Mouse (Mus musculus): ENCODE data around the gene Nit1.
"Not testable (repeated sequence)": the region's sequence is repeated elsewhere in the genome, so short reads cannot be mapped to it uniquely, and the experiment has no call there.

The Nit1 gene

DNA sequence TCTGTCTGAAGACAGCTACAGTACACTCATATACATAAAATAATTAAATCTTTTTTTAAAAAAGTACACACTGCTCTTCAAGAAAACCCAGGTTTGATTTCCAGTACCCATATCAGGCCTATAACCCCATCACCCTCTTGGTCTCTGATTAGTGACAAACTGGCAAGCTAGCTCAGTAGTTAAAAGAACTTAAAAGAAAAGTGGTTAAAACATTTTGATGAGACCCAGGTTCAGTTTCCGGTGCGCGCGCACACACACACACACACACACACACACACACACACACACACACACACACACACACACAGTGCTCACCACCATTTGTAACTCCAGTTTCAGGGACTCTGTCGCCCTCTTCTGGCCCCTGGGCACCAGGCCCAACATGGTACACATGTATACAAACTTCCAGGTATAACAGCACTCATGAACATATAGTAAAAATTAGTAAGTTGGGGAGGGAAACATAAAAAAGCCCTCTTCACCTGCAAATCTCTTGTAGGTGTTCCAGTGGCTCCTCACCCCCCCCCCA, 10.4 kb upstream of the Nit1 start:
- no peak for DNase-seq (ENCODE audit: extremely low read depth, insufficient read length, low spot score)

- DNase-seq (ENCODE audit: extremely low read depth, insufficient read length, low spot score): no peak
These were observed 3.8 kb upstream of the Nit1 start for GRCm38 (mm10) chr1:171349210-171349609.

DNA sequence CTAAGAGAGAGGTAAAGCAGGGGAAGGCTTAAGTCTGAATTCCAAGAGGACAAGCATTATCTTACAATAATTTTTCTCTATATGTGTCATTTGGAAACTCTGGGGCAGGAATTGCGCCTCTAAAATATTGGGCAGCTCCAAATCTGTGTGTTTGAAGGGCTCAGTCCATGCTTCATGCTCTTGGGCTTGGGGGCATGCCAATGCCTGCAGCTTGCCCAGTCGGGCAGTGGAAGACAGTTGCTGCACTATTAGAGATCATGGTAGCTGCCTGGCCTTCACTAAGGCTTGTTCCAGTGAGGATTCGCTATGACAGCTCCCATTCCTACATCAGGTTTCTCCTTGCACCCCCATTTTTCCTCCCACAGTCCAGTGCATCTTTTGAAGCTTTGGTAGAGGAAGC, 3.2 kb upstream of the Nit1 start:
- DNase-seq (ENCODE audit: extremely low read depth, insufficient read length, low spot score): no peak

GRCm38 (mm10) chr1:171346095-171346450, 627 bp upstream of the Nit1 start:
- DNase-seq (ENCODE audit: extremely low read depth, insufficient read length, low spot score): no peak

GRCm38 (mm10) chr1:171344715-171345114, 731 bp downstream of the Nit1 start:
- no peak for DNase-seq (ENCODE audit: extremely low read depth, insufficient read length, low spot score)

DNA sequence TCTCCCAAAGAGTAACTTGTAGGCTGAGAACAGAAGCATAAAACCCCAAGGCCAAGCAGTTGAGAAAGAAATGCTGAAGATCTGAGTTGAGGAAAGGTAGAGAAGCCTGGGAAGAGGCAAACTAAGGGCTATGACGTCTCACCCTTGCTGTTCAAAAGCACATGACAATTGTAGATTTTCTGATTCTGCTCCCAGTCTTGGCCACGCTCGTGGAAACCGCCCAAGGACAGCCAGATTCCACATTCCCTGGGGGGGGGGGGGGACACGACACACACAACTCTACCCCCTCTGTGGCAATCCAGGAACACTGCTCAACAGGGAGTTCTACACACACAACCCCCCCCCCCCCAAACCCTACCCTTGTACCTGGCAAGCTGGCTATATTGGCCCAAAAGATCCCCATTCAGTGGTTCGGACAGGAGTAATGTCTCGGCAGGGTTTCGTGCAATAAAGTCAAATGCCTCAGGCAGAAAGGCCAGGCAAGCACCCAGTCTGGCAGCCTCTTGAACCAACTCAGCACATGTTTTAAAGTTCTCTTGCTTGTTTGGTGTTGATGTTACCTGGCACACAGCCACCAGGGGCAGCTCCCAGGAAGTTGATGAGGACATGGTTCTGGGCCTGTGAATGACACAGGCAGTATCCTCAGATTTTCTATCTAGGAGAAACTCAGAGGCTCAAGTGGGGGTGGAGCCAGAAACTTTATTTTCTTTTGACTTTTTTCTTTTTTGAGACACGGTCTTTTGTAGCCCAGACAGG, 1.3 kb downstream of the Nit1 start:
- DNase-seq (ENCODE audit: extremely low read depth, insufficient read length, low spot score): no peak

- DNase-seq (ENCODE audit: extremely low read depth, insufficient read length, low spot score): no peak
These were observed 2.9 kb downstream of the Nit1 start for GRCm38 (mm10) chr1:171342262-171343207.

- no peak for DNase-seq (ENCODE audit: extremely low read depth, insufficient read length, low spot score)
These were observed 15.3 kb downstream of the Nit1 start for GRCm38 (mm10) chr1:171330216-171330560.

- no peak for DNase-seq (ENCODE audit: extremely low read depth, insufficient read length, low spot score)
These were observed 15.8 kb downstream of the Nit1 start for GRCm38 (mm10) chr1:171329433-171330215.

DNA sequence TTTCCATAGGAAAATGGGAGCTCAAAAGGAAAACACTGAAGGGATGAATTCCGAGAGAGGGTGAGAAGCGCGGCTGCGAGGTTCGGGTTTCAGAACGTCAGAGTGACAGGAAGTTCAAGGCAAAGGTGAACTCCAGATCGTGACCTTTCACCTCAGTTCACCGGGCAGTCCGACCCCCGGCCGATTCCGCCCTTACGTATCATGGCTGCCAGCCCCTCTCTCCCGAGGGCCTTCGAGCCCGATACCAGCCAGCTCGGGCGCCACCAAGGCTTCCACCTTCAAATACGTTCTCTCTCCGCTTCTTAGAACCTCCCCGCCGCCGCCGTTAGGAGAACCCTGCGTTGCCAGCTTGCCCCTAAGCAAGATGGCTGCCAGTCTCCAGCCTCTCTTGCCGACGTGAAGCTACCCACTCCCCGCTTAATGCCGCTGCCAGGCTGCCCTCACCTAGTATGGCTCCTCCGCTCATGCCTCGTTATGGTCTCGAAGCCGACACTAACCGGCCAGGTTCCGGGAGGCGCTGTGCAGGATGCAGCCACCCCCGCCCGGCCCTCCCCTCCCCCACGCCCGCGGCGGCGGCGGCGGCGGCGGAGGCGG, 16.5 kb downstream of the Nit1 start, which contains the start of gene Dedd:
Dedd (plus strand) TSS at position 307 of the 594 bp plus-strand sequence.
- peak; percentile 92 for DNase-seq (ENCODE audit: extremely low read depth, insufficient read length, low spot score)

DNA sequence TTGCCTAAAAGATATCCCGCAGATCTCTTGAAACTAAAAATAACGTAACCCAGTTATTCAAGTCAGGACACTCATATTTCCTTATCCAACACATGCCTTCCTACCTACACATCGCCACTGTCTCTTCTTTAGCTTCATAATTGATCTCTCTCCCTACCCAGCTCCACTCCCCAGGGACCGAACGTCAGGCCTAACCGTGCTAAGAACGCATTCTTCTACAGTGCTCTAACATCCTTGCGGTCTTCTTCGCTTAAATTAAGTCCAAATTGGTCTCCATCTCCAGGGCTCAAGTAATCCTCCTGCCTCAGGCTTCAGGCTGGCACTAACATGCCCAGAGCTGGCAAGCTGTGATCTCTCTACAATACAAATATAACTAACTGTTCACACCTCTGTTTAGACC, 17.2 kb downstream of the Nit1 start:
- DNase-seq (ENCODE audit: extremely low read depth, insufficient read length, low spot score): peak; percentile 19

DNA sequence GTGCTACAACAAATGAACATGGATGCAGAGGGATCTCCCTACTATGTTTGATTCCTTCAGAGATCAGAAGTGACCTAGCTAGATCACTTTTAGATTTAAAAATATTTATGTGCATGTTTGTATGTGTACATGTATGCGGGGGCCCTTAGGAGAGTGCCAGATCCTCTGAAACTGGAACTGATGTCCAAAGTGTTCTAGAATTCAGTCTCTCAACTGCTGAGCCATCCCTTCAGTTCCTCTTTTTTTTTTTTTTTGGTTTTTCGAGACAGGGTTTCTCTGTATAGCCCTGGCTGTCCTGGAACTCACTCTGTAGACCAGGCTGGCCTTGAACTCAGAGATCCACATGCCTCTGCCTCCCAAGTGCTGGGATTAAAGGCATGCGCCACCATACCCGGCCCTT, 18.9 kb downstream of the Nit1 start:
- not testable (repeated sequence) for DNase-seq (ENCODE audit: extremely low read depth, insufficient read length, low spot score)

GRCm38 (mm10) chr1:171325571-171325970, 19.9 kb downstream of the Nit1 start:
- DNase-seq (ENCODE audit: extremely low read depth, insufficient read length, low spot score): no peak

DNA sequence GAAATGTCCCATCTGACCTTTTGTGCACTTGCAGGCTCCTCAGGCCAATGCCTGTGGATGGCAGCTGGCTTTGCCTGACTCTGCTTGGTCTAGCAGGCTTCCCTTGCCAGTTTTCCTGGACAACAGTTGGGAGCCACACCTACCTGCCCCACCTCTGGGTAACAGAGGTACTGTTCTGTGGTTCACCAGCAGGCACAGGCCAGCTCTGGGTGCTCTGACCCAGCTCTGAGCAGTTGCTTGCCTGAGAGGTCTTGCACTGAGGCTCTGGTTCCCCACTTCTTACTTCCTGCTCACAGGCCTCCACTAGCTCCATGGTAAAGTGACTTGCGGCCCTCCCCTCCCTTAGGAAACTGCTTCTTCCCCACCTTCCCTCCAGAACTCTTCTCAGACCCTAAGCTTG, 23.4 kb downstream of the Nit1 start:
- DNase-seq (ENCODE audit: extremely low read depth, insufficient read length, low spot score): no peak

DNA sequence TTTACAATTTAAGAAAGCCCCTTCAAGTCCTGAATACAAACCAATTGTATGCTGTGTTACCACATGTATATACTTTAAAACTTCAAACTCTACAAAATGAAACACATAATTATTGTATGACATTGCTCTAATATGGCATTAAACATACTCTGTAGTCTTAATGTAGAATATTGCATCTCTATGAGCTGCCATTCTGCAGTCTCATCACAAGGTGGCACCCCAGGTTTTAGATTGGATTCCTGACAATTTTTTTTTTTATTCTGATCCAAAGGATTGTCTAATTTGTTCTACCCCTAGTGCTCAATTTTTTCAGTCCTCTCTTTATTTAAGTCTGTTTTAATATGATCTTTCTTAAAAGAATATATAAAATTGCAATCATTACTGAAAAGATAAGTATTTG, 24.0 kb downstream of the Nit1 start:
- DNase-seq (ENCODE audit: extremely low read depth, insufficient read length, low spot score): no peak

DNA sequence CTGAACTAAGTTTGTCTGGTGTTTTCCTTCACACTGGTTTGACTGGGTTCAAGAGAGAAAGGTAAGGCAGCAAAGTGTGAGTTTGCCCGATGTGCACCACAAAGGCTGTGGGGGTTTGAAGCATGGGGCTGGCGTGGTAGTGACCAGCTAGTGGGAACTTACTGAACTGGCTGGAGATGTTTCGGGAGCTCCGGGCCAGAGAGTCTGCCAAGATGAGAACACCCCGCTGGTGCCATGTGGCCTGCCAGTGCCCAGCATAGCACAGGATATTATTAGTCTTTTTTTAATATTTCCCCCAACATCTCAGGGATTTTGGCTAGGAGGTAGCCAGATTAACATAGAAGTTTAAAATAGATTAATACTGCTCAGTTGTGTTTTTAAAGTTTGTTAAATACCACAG, 25.3 kb downstream of the Nit1 start:
- no peak for DNase-seq (ENCODE audit: extremely low read depth, insufficient read length, low spot score)

GRCm38 (mm10) chr1:171319748-171320147, 25.7 kb downstream of the Nit1 start:
- DNase-seq (ENCODE audit: extremely low read depth, insufficient read length, low spot score): no peak

- no peak for DNase-seq (ENCODE audit: extremely low read depth, insufficient read length, low spot score)
These were observed 36.1 kb downstream of the Nit1 start for GRCm38 (mm10) chr1:171309321-171309720.

DNA sequence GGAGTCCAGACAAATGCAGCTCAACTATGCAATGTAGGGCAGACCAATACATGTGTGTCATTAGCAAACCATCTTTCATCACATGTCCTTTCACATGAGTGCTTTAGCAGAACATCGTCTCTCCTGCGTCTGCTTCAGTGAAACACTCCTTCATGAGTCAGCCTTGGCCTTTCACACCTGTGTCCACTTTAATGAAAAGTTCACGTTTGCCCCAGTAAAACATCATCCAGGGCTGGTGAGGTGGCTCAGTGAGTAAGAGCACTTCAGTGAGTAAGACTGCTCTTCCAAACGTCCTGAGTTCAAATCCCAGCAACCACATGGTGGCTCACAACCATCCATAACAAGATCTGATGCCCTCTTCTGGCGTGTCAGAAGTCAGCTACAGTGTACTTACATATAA, 39.3 kb downstream of the Nit1 start:
- DNase-seq (ENCODE audit: extremely low read depth, insufficient read length, low spot score): not testable (repeated sequence)

DNA sequence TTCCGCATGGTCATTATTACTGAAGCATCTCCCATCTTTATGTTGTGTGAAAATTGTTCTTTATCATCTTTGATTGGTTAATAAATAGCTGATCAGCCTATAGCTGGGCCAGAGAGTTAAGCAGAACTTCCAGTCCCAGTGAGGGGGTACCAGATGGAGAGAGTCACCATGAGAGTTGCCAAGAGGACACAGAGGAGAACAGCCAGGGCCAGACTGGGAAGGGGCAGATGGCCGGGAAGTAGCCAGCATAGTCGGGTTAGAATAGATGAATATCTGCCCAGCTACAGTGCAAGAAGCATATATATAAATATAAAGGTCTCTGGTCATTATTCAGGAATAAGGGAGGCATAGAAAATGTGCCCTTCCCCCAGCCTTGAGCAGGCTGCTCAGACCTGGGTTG, 47.2 kb downstream of the Nit1 start:
- DNase-seq (ENCODE audit: extremely low read depth, insufficient read length, low spot score): no peak

GRCm38 (mm10) chr1:171295063-171295402, 50.4 kb downstream of the Nit1 start:
- no peak for DNase-seq (ENCODE audit: extremely low read depth, insufficient read length, low spot score)
